Mouse (Mus musculus): ENCODE measurements at regions not wholly inside any gene's neighbourhood (a gene's known extent, or its start where the extent isn't known, plus 50 kb on each side); places are given as distances from the start of the nearest gene placed in this dataset.

DNA sequence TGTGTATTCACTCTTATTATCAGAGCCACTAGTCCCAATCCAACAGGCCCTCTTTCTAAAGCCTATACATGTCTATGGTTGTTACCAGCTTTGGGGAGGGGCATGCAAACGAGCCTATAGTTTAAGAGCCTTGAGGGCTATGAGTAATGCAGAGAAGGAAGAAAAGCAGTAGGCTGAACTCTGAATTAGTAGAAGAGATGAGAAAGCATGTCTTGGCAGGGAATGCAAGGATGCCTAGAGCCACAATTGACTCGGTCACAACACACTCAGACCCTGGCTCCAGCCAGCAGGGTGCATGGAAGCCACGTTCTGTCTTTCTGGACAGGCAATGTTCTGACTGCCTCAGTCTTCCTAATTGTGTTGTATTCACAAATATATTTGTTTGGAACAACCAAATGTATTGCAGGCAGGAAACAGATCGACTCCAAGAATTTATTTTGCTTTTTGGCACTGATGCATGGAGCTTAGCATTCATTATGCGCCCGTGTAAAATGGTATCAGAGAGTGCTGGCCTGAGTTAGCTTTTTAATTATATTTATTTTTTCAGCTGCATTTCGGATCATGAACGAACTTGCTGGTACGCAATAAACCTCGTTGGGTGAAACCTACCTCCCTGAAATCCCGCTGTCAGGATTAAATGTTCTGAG is 110.2 kb downstream of the Rybp start:
- Histone ChIP-seq H3K27ac (ENCODE audit: low read length) (no peak overlapping the region), H3K4me1 (ENCODE audit: control insufficient read depth, insufficient read depth, low read length) (no peaks in the 10 kb centered on the region), H3K36me3 (ENCODE audit: control insufficient read depth, insufficient read depth, low read length) (no peaks in the 10 kb centered on the region), H3K4me3 (ENCODE audit: low read depth, low read length) (no peak overlapping the region), H3K9me3 (replicated peaks; ENCODE audit: control insufficient read depth, low read length, poor library complexity, severe bottlenecking) (no peaks in the 10 kb centered on the region), H3K27me3 (ENCODE audit: control insufficient read depth, insufficient read depth, low read depth, low read length) (no peaks in the 10 kb centered on the region), H3K9ac (ENCODE audit: low read depth, low read length) (no peak overlapping the region), H3K4me2 (ENCODE audit: low read length) (no peak overlapping the region)
- WGBS: 72% methylated on average over 11 of the region's 11 CpGs
- ATAC-seq: no peak

DNA sequence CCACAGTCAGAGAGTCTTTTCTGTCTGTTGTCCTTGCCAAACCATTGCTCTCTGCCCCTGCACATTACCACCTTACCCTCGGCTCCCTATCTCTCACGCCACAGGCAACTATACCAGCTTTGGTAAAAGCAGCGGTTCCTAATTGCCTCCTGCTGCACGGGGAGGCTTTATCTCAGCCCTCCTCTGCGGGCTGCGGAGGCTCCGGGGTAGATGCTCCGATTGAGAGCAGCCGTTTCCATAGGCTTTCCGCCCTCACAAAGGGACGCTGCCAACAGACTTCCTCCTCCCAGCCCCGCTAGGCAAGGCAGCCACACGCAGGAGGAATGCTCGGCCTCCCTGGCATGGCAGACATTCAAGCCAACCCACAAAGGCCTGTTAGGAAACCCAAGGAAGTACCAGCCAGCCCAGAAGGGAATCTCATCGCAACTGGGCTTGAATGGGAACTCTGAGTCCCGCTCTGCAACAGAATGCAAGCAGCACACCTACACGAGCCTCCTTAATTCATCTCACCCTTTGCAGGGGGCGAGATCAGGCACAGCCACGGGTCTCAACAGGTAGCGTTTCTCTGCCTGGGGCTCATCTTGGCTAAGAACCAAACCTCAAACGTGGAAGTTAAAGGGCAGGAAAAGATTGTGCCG is 116.5 kb downstream of the Rybp start:
- H3K4me2 ChIP-seq (ENCODE audit: low read length): peak overlapping the region; percentile 40
- H3K4me3 ChIP-seq (ENCODE audit: low read depth, low read length): no peak overlapping the region
- H3K4me1 ChIP-seq (ENCODE audit: control insufficient read depth, insufficient read depth, low read length): peaks cover 9% of the 10 kb centered on the region
- no peaks in the 10 kb centered on the region for H3K36me3 ChIP-seq (ENCODE audit: control insufficient read depth, insufficient read depth, low read length)
- H3K9me3 ChIP-seq (replicated peaks; ENCODE audit: control insufficient read depth, low read length, poor library complexity, severe bottlenecking): no peaks in the 10 kb centered on the region
- H3K9ac ChIP-seq (ENCODE audit: low read depth, low read length): peak overlapping the region; percentile 15; the same call in 1 of the 2 replicates
- ATAC-seq: peak; percentile 66
- H3K27me3 ChIP-seq (ENCODE audit: control insufficient read depth, insufficient read depth, low read depth, low read length): no peaks in the 10 kb centered on the region; the same call in 1 of the 2 replicates
- H3K27ac ChIP-seq (ENCODE audit: low read length): no peak overlapping the region
- WGBS: 6% methylated on average over 22 of the region's 22 CpGs

DNA sequence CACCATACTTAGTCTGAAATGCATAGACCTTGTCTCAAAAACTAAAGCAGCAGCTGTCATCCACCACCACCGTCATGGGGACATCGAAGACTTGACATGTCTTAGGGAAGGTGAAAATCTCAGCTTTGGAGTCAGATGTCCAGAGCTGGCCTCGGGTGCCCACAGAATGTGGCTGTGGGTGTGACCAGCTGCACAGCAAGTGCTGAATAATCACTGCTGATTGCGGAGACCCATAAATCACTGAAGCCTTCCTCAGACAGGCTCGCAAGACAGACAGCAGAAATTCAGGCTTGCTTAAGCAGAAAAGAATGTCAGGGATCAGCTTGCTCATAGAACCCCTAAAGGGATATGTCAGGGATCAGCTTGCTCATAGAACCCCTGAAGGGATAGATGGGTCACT is 120.0 kb downstream of the Rybp start:
- Histone ChIP-seq H3K4me3 (ENCODE audit: low read depth, low read length) (no peak overlapping the region), H3K36me3 (ENCODE audit: control insufficient read depth, insufficient read depth, low read length) (no peaks in the 10 kb centered on the region), H3K4me1 (ENCODE audit: control insufficient read depth, insufficient read depth, low read length) (peaks cover 18% of the 10 kb centered on the region), H3K9ac (ENCODE audit: low read depth, low read length) (no peak overlapping the region), H3K27me3 (ENCODE audit: control insufficient read depth, insufficient read depth, low read depth, low read length) (no peaks in the 10 kb centered on the region; the same call in 1 of the 2 replicates), H3K27ac (ENCODE audit: low read length) (no peak overlapping the region), H3K4me2 (ENCODE audit: low read length) (no peak overlapping the region), H3K9me3 (replicated peaks; ENCODE audit: control insufficient read depth, low read length, poor library complexity, severe bottlenecking) (no peaks in the 10 kb centered on the region)
- WGBS: 75% methylated on average over 5 of the region's 5 CpGs
- no peak for ATAC-seq

DNA sequence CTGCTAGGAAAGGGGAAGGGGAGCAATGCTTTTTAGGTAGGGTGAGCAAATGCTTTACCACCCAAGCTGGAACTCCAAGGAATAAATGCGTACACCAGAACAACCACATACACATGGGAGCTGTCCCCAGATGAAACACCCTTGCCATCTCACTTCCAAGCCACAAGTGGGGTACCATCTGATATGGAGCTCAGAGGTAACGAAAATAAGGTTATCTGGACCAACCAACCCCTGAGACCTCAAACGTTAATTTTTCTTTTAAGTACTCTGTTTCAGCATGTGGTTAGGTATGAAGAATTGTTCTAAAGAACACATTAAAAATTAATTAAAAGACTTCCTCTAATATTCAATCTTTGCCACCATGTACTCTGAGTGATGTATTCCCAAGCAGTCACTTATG is 121.5 kb downstream of the Rybp start:
- no peak overlapping the region for H3K4me2 ChIP-seq (ENCODE audit: low read length)
- H3K27me3 ChIP-seq (ENCODE audit: control insufficient read depth, insufficient read depth, low read depth, low read length): no peaks in the 10 kb centered on the region; the same call in 1 of the 2 replicates
- no peaks in the 10 kb centered on the region for H3K36me3 ChIP-seq (ENCODE audit: control insufficient read depth, insufficient read depth, low read length)
- no peak overlapping the region for H3K4me3 ChIP-seq (ENCODE audit: low read depth, low read length)
- WGBS: 83% methylated on average over 3 of the region's 3 CpGs
- no peak for ATAC-seq
- peaks cover 12% of the 10 kb centered on the region for H3K4me1 ChIP-seq (ENCODE audit: control insufficient read depth, insufficient read depth, low read length)
- no peak overlapping the region for H3K9ac ChIP-seq (ENCODE audit: low read depth, low read length)
- no peaks in the 10 kb centered on the region for H3K9me3 ChIP-seq (replicated peaks; ENCODE audit: control insufficient read depth, low read length, poor library complexity, severe bottlenecking)
- no peak overlapping the region for H3K27ac ChIP-seq (ENCODE audit: low read length)

DNA sequence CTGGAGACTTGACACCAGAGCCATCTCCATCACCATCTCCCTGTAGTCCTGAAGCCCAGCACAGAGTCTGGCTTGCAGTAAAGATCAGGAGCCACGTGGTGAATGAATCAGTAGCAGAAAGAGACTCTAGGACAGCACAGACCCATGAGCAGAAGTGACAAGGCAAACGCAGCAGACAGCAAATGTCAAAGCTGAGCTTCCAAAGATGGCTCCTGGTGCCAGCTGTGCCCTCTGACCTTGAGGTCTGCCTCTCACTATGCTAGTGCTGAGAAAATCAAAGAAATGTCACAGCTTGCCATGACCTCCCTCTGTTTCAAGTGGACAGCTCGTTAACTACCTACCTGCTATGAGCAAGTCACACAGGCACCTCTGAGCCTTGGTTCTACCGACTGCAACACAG is 123.1 kb downstream of the Rybp start:
- no peak overlapping the region for H3K4me2 ChIP-seq (ENCODE audit: low read length)
- H3K9ac ChIP-seq (ENCODE audit: low read depth, low read length): no peak overlapping the region
- H3K36me3 ChIP-seq (ENCODE audit: control insufficient read depth, insufficient read depth, low read length): no peaks in the 10 kb centered on the region
- 40% methylated on average over 4 of the region's 4 CpGs for WGBS
- no peaks in the 10 kb centered on the region; the same call in 1 of the 2 replicates for H3K27me3 ChIP-seq (ENCODE audit: control insufficient read depth, insufficient read depth, low read depth, low read length)
- H3K27ac ChIP-seq (ENCODE audit: low read length): no peak overlapping the region
- H3K9me3 ChIP-seq (replicated peaks; ENCODE audit: control insufficient read depth, low read length, poor library complexity, severe bottlenecking): no peaks in the 10 kb centered on the region
- H3K4me3 ChIP-seq (ENCODE audit: low read depth, low read length): no peak overlapping the region
- no peak for ATAC-seq
- peaks cover 9% of the 10 kb centered on the region; the same call in 1 of the 2 replicates for H3K4me1 ChIP-seq (ENCODE audit: control insufficient read depth, insufficient read depth, low read length)

DNA sequence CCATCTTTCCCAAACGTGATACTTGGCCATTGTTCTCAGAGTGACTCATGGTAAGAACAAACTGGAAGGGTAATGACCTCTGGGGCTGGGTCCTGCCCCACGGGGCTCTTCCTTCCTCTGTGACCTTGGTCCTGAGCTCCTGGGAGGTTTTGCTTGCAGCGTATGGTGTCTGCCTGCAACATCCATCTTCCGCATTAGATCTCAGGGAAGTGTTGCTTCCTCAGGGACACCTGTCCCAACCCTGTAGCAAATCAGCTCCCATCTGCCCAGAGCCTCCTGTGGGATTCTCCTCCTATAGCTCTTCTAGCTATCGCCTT is 123.5 kb downstream of the Rybp start:
- peaks cover 9% of the 10 kb centered on the region; the same call in 1 of the 2 replicates for H3K4me1 ChIP-seq (ENCODE audit: control insufficient read depth, insufficient read depth, low read length)
- H3K4me2 ChIP-seq (ENCODE audit: low read length): no peak overlapping the region
- no peak overlapping the region for H3K9ac ChIP-seq (ENCODE audit: low read depth, low read length)
- WGBS: 49% methylated on average over 5 of the region's 5 CpGs
- H3K4me3 ChIP-seq (ENCODE audit: low read depth, low read length): no peak overlapping the region
- no peak for ATAC-seq
- no peaks in the 10 kb centered on the region; the same call in 1 of the 2 replicates for H3K27me3 ChIP-seq (ENCODE audit: control insufficient read depth, insufficient read depth, low read depth, low read length)
- no peak overlapping the region for H3K27ac ChIP-seq (ENCODE audit: low read length)
- H3K9me3 ChIP-seq (replicated peaks; ENCODE audit: control insufficient read depth, low read length, poor library complexity, severe bottlenecking): no peaks in the 10 kb centered on the region
- H3K36me3 ChIP-seq (ENCODE audit: control insufficient read depth, insufficient read depth, low read length): no peaks in the 10 kb centered on the region

DNA sequence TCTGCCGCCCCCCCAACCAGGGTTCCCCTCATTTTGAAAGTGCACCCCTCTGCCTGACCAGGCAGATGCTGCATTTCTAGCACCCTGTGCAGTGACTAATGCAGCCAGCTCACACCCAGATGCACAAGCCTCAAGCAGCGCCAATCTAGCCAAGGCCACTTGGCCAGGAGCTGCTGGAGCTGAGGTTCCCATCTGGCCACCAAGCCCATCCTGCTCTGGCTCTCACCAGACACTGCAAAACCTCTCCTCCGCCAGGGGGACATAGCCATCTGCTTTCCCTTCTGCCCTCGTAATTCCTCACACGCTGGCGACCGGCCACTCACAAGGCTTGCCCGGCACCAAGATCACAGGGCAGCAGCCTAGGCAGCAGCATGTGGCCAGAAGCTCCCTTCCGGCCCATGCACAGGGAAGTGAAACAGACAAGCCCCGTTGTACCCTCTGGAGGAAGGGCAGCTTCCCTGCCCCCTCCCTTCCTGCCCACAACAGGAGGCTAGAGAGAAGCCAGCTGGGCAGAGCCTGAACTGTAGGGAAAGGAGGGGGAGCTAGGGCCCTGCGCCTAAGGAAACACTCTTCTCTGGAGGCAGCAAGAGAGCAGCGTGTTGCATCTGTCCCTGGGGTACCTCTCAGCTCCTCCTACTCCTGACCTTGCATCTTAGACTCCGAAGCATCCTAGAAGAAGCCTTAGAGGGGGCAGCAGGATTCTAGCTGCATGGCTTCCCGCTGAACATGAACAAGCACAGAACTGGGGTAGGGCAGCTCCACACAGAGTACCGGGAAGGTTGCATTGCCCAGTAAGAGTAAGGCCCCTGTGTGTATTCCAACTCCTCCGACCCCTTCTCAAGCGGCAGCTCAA is 124.1 kb downstream of the Rybp start:
- Histone ChIP-seq H3K27ac (ENCODE audit: low read length) (no peak overlapping the region), H3K4me1 (ENCODE audit: control insufficient read depth, insufficient read depth, low read length) (peaks cover 9% of the 10 kb centered on the region; the same call in 1 of the 2 replicates), H3K27me3 (ENCODE audit: control insufficient read depth, insufficient read depth, low read depth, low read length) (no peaks in the 10 kb centered on the region; the same call in 1 of the 2 replicates), H3K9ac (ENCODE audit: low read depth, low read length) (no peak overlapping the region), H3K4me2 (ENCODE audit: low read length) (peak overlapping the region; percentile 18), H3K4me3 (ENCODE audit: low read depth, low read length) (no peak overlapping the region), H3K36me3 (ENCODE audit: control insufficient read depth, insufficient read depth, low read length) (no peaks in the 10 kb centered on the region), H3K9me3 (replicated peaks; ENCODE audit: control insufficient read depth, low read length, poor library complexity, severe bottlenecking) (no peaks in the 10 kb centered on the region)
- peak; percentile 83 for ATAC-seq
- 16% methylated on average over 17 of the region's 17 CpGs for WGBS

DNA sequence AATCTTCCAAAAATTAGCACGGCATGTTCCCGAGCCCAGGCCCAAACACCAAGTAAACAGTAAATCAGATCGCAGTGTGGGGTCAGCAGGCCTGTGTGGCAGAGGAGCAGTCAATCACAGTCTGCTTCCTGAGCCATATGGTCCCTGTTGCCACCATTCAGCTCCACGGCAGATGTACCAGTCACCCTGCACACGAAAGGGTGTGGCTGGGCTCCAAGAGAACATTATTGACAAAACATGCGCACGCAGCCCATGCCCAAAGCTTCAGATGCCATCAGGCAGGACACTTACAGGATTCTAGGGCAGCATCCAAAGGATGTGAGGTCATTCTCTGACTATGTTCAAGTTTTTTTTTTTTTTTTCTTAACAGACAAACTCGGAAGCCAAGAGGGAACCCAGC is 126.6 kb downstream of the Rybp start:
- Histone ChIP-seq H3K9me3 (replicated peaks; ENCODE audit: control insufficient read depth, low read length, poor library complexity, severe bottlenecking) (no peaks in the 10 kb centered on the region), H3K4me2 (ENCODE audit: low read length) (no peak overlapping the region), H3K4me3 (ENCODE audit: low read depth, low read length) (no peak overlapping the region), H3K4me1 (ENCODE audit: control insufficient read depth, insufficient read depth, low read length) (peaks cover 9% of the 10 kb centered on the region; the same call in 1 of the 2 replicates), H3K36me3 (ENCODE audit: control insufficient read depth, insufficient read depth, low read length) (no peaks in the 10 kb centered on the region), H3K27me3 (ENCODE audit: control insufficient read depth, insufficient read depth, low read depth, low read length) (no peaks in the 10 kb centered on the region), H3K27ac (ENCODE audit: low read length) (no peak overlapping the region), H3K9ac (ENCODE audit: low read depth, low read length) (no peak overlapping the region)
- no peak for ATAC-seq
- WGBS: 76% methylated on average over 8 of the region's 8 CpGs

DNA sequence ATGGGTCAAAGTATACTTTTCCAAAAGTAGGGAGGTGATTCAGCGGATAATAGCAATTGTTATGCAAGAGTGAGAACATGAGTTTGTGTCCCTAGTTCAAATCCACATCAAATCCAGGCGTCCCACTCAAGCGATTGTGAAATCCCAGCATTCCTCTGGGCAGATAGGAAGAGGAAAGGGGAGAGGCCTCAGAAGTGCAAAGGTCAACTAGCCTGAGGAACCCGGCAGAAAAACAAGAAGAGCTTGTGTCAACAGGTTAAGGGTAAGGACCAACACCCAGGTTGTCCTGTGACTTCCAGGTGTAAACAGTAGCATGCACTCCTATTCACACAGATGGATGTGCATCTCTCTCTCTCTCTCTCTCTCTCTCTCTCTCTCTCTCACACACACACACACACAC is 127.5 kb downstream of the Rybp start:
- Histone ChIP-seq H3K4me3 (ENCODE audit: low read depth, low read length) (no peak overlapping the region), H3K4me1 (ENCODE audit: control insufficient read depth, insufficient read depth, low read length) (peaks cover 9% of the 10 kb centered on the region; the same call in 1 of the 2 replicates), H3K4me2 (ENCODE audit: low read length) (no peak overlapping the region), H3K27ac (ENCODE audit: low read length) (no peak overlapping the region), H3K36me3 (ENCODE audit: control insufficient read depth, insufficient read depth, low read length) (no peaks in the 10 kb centered on the region), H3K9ac (ENCODE audit: low read depth, low read length) (no peak overlapping the region), H3K9me3 (replicated peaks; ENCODE audit: control insufficient read depth, low read length, poor library complexity, severe bottlenecking) (no peaks in the 10 kb centered on the region), H3K27me3 (ENCODE audit: control insufficient read depth, insufficient read depth, low read depth, low read length) (no peaks in the 10 kb centered on the region)
- no peak for ATAC-seq
- 83% methylated on average over 4 of the region's 4 CpGs for WGBS

Measured in midbrain, embryonic 16.5 days (tissue).